Mouse (Mus musculus) MEL (cell line): Measurements from ENCODE around the gene E130114P18Rik.

ENCODE experiments used
- CTCF ChIP-seq, 3 experiments: IDR thresholded peaks in 2 of 3; conservative IDR thresholded peaks in 1 of 3; 2 replicates each; pipeline ENCODE4 v1.5.1; 2011 to 2012; ENCODE audit warnings: low read length in 3 of 3, low read depth in 2 of 3, mild to moderate bottlenecking in 2 of 3, improper control_type of control experiment in 1 of 3, inconsistent platforms in 1 of 3, mixed read lengths in 1 of 3, moderate library complexity in 1 of 3; ENCODE audit not compliant: control insufficient read depth in 1 of 3, insufficient read depth in 1 of 3, poor library complexity in 1 of 3, severe bottlenecking in 1 of 3
- EP300 ChIP-seq, 2 experiments: IDR thresholded peaks; 2 replicates each; pipeline ENCODE4 v1.6.1; 2011; ENCODE audit warnings: improper control_type of control experiment in 2 of 2, low read length in 2 of 2, low read depth in 1 of 2, mild to moderate bottlenecking in 1 of 2
- GABPA ChIP-seq: IDR thresholded peaks from 2 replicates; pipeline ENCODE4 v1.6.1; 2012; ENCODE audit warnings: low read depth, mild to moderate bottlenecking, inconsistent platforms, low read length, improper control_type of control experiment, moderate library complexity
- KAT2A ChIP-seq: conservative IDR thresholded peaks from 2 replicates; pipeline ENCODE4 v1.6.1; 2012; ENCODE audit warnings: low read depth, low read length, improper control_type of control experiment, inconsistent platforms
- MYB ChIP-seq: IDR thresholded peaks from 2 replicates; pipeline ENCODE4 v1.6.1; 2011; ENCODE audit warnings: mild to moderate bottlenecking, low read depth, low read length, improper control_type of control experiment
- POLR2A ChIP-seq, 2 experiments: IDR thresholded peaks; 2 replicates each; pipeline ENCODE4 v1.6.1; 2011 to 2012; ENCODE audit warnings: low read length in 2 of 2, mild to moderate bottlenecking in 2 of 2, control low read depth in 1 of 2, improper control_type of control experiment in 1 of 2, low read depth in 1 of 2, moderate library complexity in 1 of 2; ENCODE audit not compliant: control insufficient read depth in 1 of 2, insufficient read depth in 1 of 2, poor library complexity in 1 of 2
- POLR2AphosphoS2 ChIP-seq: IDR thresholded peaks from 2 replicates; pipeline ENCODE4 v1.6.1; 2011; ENCODE audit warnings: low read length, improper control_type of control experiment
- TCF12 ChIP-seq: IDR thresholded peaks from 2 replicates; pipeline ENCODE4 v1.6.1; 2014; ENCODE audit warnings: low read depth, mild to moderate bottlenecking, inconsistent platforms, low read length, improper control_type of control experiment, moderate library complexity
- UBTF ChIP-seq: IDR thresholded peaks from 2 replicates; pipeline ENCODE4 v1.6.1; 2012; ENCODE audit warnings: low read depth, mild to moderate bottlenecking, inconsistent platforms, low read length, improper control_type of control experiment, moderate library complexity, borderline replicate concordance; ENCODE audit not compliant: insufficient read depth
- USF1 ChIP-seq: IDR thresholded peaks from 2 replicates; pipeline ENCODE4 v1.6.1; 2014; ENCODE audit warnings: low read depth, mild to moderate bottlenecking, inconsistent platforms, low read length, improper control_type of control experiment, moderate library complexity
- ZMIZ1 ChIP-seq: IDR thresholded peaks from 2 replicates; pipeline ENCODE4 v1.6.1; 2012; ENCODE audit warnings: low read depth, mild to moderate bottlenecking, inconsistent platforms, low read length, improper control_type of control experiment, moderate library complexity
- ZNF384 ChIP-seq: IDR thresholded peaks from 2 replicates; pipeline ENCODE4 v1.6.1; 2012; ENCODE audit warnings: low read depth, mild to moderate bottlenecking, inconsistent platforms, low read length, improper control_type of control experiment

DNA sequence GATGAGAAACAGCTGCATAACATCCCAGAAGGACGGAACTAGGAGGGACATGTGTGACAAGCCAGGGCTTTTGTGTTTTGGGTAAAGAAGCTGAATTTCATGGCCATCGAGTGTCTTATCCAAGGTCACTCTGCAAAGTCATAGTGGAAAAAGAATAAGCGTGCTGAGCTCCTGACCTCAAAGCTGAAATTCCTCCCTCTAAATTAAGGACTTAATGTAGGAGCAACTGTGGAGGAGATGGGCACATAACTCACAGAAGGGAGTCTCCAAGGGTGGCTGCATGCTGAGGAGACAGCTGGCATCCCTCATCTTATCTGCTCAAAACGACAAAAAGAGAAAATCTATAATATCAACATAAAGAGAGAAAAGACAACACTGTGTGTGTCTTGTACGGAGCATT lies 33.9 kb downstream of the E130114P18Rik start:
- TF ChIP-seq MYB (no peak), POLR2A (IDR thresholded peaks at IDR 0.05; ENCODE audit: control insufficient read depth in 1 of 2, insufficient read depth in 1 of 2, low read depth in 1 of 2, low read length in 2 of 2, poor library complexity in 1 of 2) (no peak), KAT2A (no peak), CTCF (IDR thresholded peaks at IDR 0.05 in 2 of 3, conservative IDR thresholded peaks at IDR 0.05 in 1 of 3; ENCODE audit: control insufficient read depth in 1 of 3, insufficient read depth in 1 of 3, low read depth in 2 of 3, low read length in 3 of 3, poor library complexity in 1 of 3, severe bottlenecking in 1 of 3) (no peak), EP300 (IDR thresholded peaks at IDR 0.05; ENCODE audit: low read depth in 1 of 2, low read length in 2 of 2) (no peak), TCF12 (no peak), ZMIZ1 (no peak), GABPA (no peak), ZNF384 (no peak), POLR2AphosphoS2 (no peak), USF1 (no peak), UBTF (no peak)
